Mouse (Mus musculus) lung, adult 18-20 months (tissue): ENCODE measurements around the gene Oard1.

Source experiments
- DNase-seq, 2 experiments: peaks; one replicate each; pipeline ENCODE4 v3.0.0; 2022; ENCODE audit warnings: mixed read lengths in 2 of 2

Gene Oard1

GRCm38 (mm10) chr17:48437421-48437911, 27.7 kb downstream of the Oard1 start:
- DNase-seq: peak in 1 of 2 experiments; percentile 26

GRCm38 (mm10) chr17:48442745-48443457, 33.1 kb downstream of the Oard1 start:
- DNase-seq: no peak

- no peak for DNase-seq
These were observed 33.8 kb downstream of the Oard1 start for GRCm38 (mm10) chr17:48443542-48444145.

- DNase-seq: no peak
These were observed 37.9 kb downstream of the Oard1 start for GRCm38 (mm10) chr17:48447675-48448074.

GRCm38 (mm10) chr17:48450666-48451352, 41.0 kb downstream of the Oard1 start:
- no peak for DNase-seq

- DNase-seq: no peak
These were observed 41.5 kb downstream of the Oard1 start, which contains the start of gene Tspo2 for GRCm38 (mm10) chr17:48451353-48451675. Gene Tspo2, minus strand, starts transcription at chr17:48451522.

GRCm38 (mm10) chr17:48451753-48452444, 42.1 kb downstream of the Oard1 start:
- no peak for DNase-seq

GRCm38 (mm10) chr17:48453489-48453888, 43.7 kb downstream of the Oard1 start:
- DNase-seq: no peak

GRCm38 (mm10) chr17:48454190-48454589, 44.4 kb downstream of the Oard1 start:
- DNase-seq: no peak

- DNase-seq: peak; percentile 26 to 53
These were observed 44.9 kb downstream of the Oard1 start, which contains the start of gene Unc5cl for GRCm38 (mm10) chr17:48454688-48455087. Gene Unc5cl, plus strand, starts transcription at chr17:48454901.

GRCm38 (mm10) chr17:48455955-48456354, 46.1 kb downstream of the Oard1 start:
- no peak for DNase-seq

- no peak for DNase-seq
These were observed 48.3 kb downstream of the Oard1 start for GRCm38 (mm10) chr17:48457971-48458653.

- no peak for DNase-seq
These were observed 52.3 kb downstream of the Oard1 start for GRCm38 (mm10) chr17:48462096-48462495.

- DNase-seq: no peak
These were observed 53.6 kb downstream of the Oard1 start for GRCm38 (mm10) chr17:48463391-48463790.
